Mouse (Mus musculus) kidney, postnatal 25 days (tissue): ENCODE results near the gene Afdn.
A peak's percentile ranks its signal among the peaks of the same experiment; 100 is the strongest.

Experiments used
- DNase-seq, 2 experiments: peaks; one replicate each; pipeline ENCODE4 v3.0.0; 2021; ENCODE audit warnings: mixed read lengths in 2 of 2

Afdn gene

GRCm38 (mm10) chr17:13759853-13760627 is at the start of gene Afdn:
TSS of gene Afdn (plus strand) at chr17:13760539.
- DNase-seq: peak; percentile 82 to 96

GRCm38 (mm10) chr17:13711173-13711572 is 49.2 kb upstream of the Afdn start:
- no peak for DNase-seq

GRCm38 (mm10) chr17:13712116-13712515 is 48.2 kb upstream of the Afdn start:
- no peak for DNase-seq

- DNase-seq: no peak
These were observed 47.8 kb upstream of the Afdn start for GRCm38 (mm10) chr17:13712518-13712917.

- DNase-seq: no peak
These were observed 46.2 kb upstream of the Afdn start for GRCm38 (mm10) chr17:13714128-13714527.

- peak in 1 of 2 experiments; percentile 74 for DNase-seq
These were observed 45.7 kb upstream of the Afdn start for GRCm38 (mm10) chr17:13714654-13715053.

- DNase-seq: no peak
These were observed 44.8 kb upstream of the Afdn start for GRCm38 (mm10) chr17:13715511-13715910.

- no peak for DNase-seq
These were observed 44.0 kb upstream of the Afdn start for GRCm38 (mm10) chr17:13716336-13716735.

GRCm38 (mm10) chr17:13717428-13717827 is 42.9 kb upstream of the Afdn start:
- no peak for DNase-seq

GRCm38 (mm10) chr17:13720187-13720586 is 40.2 kb upstream of the Afdn start:
- DNase-seq: no peak

GRCm38 (mm10) chr17:13721372-13721771 is 39.0 kb upstream of the Afdn start:
- no peak for DNase-seq

GRCm38 (mm10) chr17:13722434-13722833 is 37.9 kb upstream of the Afdn start:
- no peak for DNase-seq

GRCm38 (mm10) chr17:13725004-13725550 is 35.3 kb upstream of the Afdn start:
- DNase-seq: no peak

- no peak for DNase-seq
These were observed 33.4 kb upstream of the Afdn start for GRCm38 (mm10) chr17:13726832-13727355.

- DNase-seq: peak in 1 of 2 experiments; percentile 38
These were observed 29.2 kb upstream of the Afdn start for GRCm38 (mm10) chr17:13730980-13731726.

GRCm38 (mm10) chr17:13731727-13732112 is 28.6 kb upstream of the Afdn start:
- peak in 1 of 2 experiments; percentile 33 for DNase-seq

- peak in 1 of 2 experiments; percentile 40 for DNase-seq
These were observed 27.7 kb upstream of the Afdn start for GRCm38 (mm10) chr17:13732685-13733084.

- no peak for DNase-seq
These were observed 26.4 kb upstream of the Afdn start for GRCm38 (mm10) chr17:13733971-13734370.

GRCm38 (mm10) chr17:13735057-13735456 is 25.3 kb upstream of the Afdn start:
- peak; percentile 69 to 81 for DNase-seq

GRCm38 (mm10) chr17:13735803-13736282 is 24.5 kb upstream of the Afdn start:
- DNase-seq: peak; percentile 47 to 76

- peak in 1 of 2 experiments; percentile 59 for DNase-seq
These were observed 23.0 kb upstream of the Afdn start for GRCm38 (mm10) chr17:13737336-13737735.

- DNase-seq: peak in 1 of 2 experiments; percentile 30
These were observed 22.1 kb upstream of the Afdn start for GRCm38 (mm10) chr17:13738121-13738776.

GRCm38 (mm10) chr17:13738916-13739315 is 21.4 kb upstream of the Afdn start:
- no peak for DNase-seq
